Mouse (Mus musculus) fibroblast of lung, adult 2 months (primary cell): Measurements from ENCODE around the gene Rnf39.
A peak's percentile ranks its signal among the peaks of the same experiment; 100 is the strongest.
"Not testable (repeated sequence)": the region's sequence is repeated elsewhere in the genome, so short reads cannot be mapped to it uniquely, and the experiment has no call there.

Experiments
- DNase-seq: peaks from one replicate; pipeline ENCODE4 v3.0.0-alpha.2; 2011; ENCODE audit warnings: low read depth

Gene Rnf39

GRCm38 (mm10) chr17:36982253-36983155 lies 39.8 kb downstream of the Rnf39 start:
- no peak for DNase-seq

GRCm38 (mm10) chr17:36988475-36988874 lies 45.8 kb downstream of the Rnf39 start:
- DNase-seq, result no peak

- DNase-seq, result no peak
These were observed 46.7 kb downstream of the Rnf39 start, which contains the start of gene H2-M5 for GRCm38 (mm10) chr17:36989437-36989836. Gene H2-M5, minus strand, starts transcription at chr17:36989537.

GRCm38 (mm10) chr17:36990630-36991029 lies 47.9 kb downstream of the Rnf39 start:
- not testable (repeated sequence) for DNase-seq

GRCm38 (mm10) chr17:36992336-36993104 lies 49.8 kb downstream of the Rnf39 start:
- no peak for DNase-seq

GRCm38 (mm10) chr17:36993770-36994325 lies 51.1 kb downstream of the Rnf39 start:
- no peak for DNase-seq

GRCm38 (mm10) chr17:36994528-36994927 lies 51.8 kb downstream of the Rnf39 start:
- DNase-seq, result no peak

GRCm38 (mm10) chr17:36995448-36995847 lies 52.7 kb downstream of the Rnf39 start:
- no peak for DNase-seq

- peak; percentile 56 for DNase-seq
These were observed 54.5 kb downstream of the Rnf39 start for GRCm38 (mm10) chr17:36997033-36997735.
